In the genomic region with DNA sequence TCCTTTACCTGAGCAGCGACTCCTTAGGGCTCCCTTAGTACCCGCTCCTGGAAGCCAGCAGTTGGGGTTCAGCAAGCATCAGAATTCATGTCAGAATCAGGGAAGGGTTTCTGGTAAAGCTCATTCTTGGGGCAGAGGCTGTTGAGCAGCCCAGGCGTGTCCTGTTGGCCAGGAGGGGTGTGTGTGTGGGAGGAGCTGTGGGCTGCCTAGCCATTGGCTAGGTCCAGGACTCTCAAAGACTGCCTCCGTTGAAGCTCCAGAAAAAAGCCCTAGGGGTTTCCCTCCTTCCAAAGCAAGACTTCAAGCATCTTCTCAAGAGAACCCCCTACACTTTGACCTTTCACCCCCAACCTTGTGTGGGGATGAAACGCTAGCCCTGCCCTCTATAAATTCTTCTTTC, we compare ENCODE assay signal across 14 mouse cellular contexts. TPM values are rescaled to one million over a fixed set of nuclear protein-coding genes. Genes with fewer than 3 reads are reported as not detected.
DNase-seq lines count a peak whose midpoint lies in the region; ATAC-seq and TF ChIP-seq lines count a peak whose summit lies in the region.
"Had no signal": no experiment of that assay in that cellular context is flagged by ENCODE, and none has a peak within 500 bp of the region (broad histone marks: within the 10 kb centered on the region; RNA-seq: fewer than 3 reads in every experiment).

Gene Gjb5, minus strand, starts transcription at position 164 of the 400 bp plus-strand sequence.

- DNase-seq in intestine, embryonic 14.5 days (ENCODE audit: low spot score) = no peak
- peak; percentile 34 for DNase-seq in embryo, embryonic 11 days
- DNase-seq in lung, postnatal 0 days (ENCODE audit: low spot score) = peak; percentile 20
- no peak for DNase-seq in adrenal gland, adult (ENCODE audit: inconsistent age in 2 of 2, low spot score in 1 of 2)
- DNase-seq: cerebellum, adult 2 months had no signal

- peaks cover 8% of the 10 kb centered on the region for H3K4me1 ChIP-seq in intestine, embryonic 14.5 days (replicated peaks; ENCODE audit: control insufficient read depth, insufficient read depth, low read length)
- H3K4me1 ChIP-seq in intestine, postnatal 0 days (replicated peaks; ENCODE audit: control insufficient read depth, insufficient read depth, low read length) = no peaks in the 10 kb centered on the region
- H3K4me1 ChIP-seq in E14TG2a.4 (replicated peaks; ENCODE audit: low read depth, low read length) = peaks cover 98% of the 10 kb centered on the region
- peaks cover 4% of the 10 kb centered on the region; the same call in 1 of the 2 replicates for H3K4me1 ChIP-seq in lung, postnatal 0 days (ENCODE audit: insufficient read depth, low read depth, low read length)
- H3K4me1 ChIP-seq in midbrain, embryonic 16.5 days (ENCODE audit: control insufficient read depth, insufficient read depth, low read length) = no peaks in the 10 kb centered on the region
- H3K4me1 ChIP-seq: hindbrain, embryonic 15.5 days had no signal

- H3K9me3 ChIP-seq in intestine, embryonic 14.5 days (ENCODE audit: control insufficient read depth, low read length) = no peaks in the 10 kb centered on the region
- no peaks in the 10 kb centered on the region for H3K9me3 ChIP-seq in intestine, postnatal 0 days (ENCODE audit: control insufficient read depth)
- no peaks in the 10 kb centered on the region for H3K9me3 ChIP-seq in E14TG2a.4 (ENCODE audit: low read length)
- H3K9me3 ChIP-seq in lung, postnatal 0 days (ENCODE audit: low read length) = no peaks in the 10 kb centered on the region
- H3K9me3 ChIP-seq in midbrain, embryonic 16.5 days (replicated peaks; ENCODE audit: control insufficient read depth, low read length, poor library complexity, severe bottlenecking) = no peaks in the 10 kb centered on the region
- H3K9me3 ChIP-seq: heart, embryonic 10.5 days; hindbrain, embryonic 15.5 days; midbrain, embryonic 12.5 days had no signal

- no peak within 1 kb of the TSS for H3K4me3 ChIP-seq in intestine, embryonic 14.5 days (ENCODE audit: low read depth, low read length)
- no peak within 1 kb of the TSS for H3K4me3 ChIP-seq in intestine, postnatal 0 days (ENCODE audit: low read depth, low read length)
- peak within 1 kb of the TSS; percentile 78 for H3K4me3 ChIP-seq in E14TG2a.4 (replicated peaks; ENCODE audit: low read length)
- no peak within 1 kb of the TSS for H3K4me3 ChIP-seq in lung, postnatal 0 days (ENCODE audit: low read depth, low read length)
- H3K4me3 ChIP-seq in midbrain, embryonic 16.5 days (ENCODE audit: low read depth, low read length) = no peak within 1 kb of the TSS
- H3K4me3 ChIP-seq: erythroblast, embryonic 14.5 days; heart, embryonic 10.5 days; hindbrain, embryonic 15.5 days; midbrain, embryonic 12.5 days had no signal

- WGBS in intestine, embryonic 14.5 days = 21% methylated on average over 5 of the region's 5 CpGs
- 21% methylated on average over 5 of the region's 5 CpGs for WGBS in intestine, postnatal 0 days
- WGBS in lung, postnatal 0 days = 21% methylated on average over 5 of the region's 5 CpGs
- WGBS in midbrain, embryonic 16.5 days = 33% methylated on average over 5 of the region's 5 CpGs

- peak within 1 kb of the TSS; percentile 29 for H3K4me2 ChIP-seq in intestine, embryonic 14.5 days (ENCODE audit: low read length)
- no peak within 1 kb of the TSS for H3K4me2 ChIP-seq in intestine, postnatal 0 days (replicated peaks; ENCODE audit: low read depth)
- H3K4me2 ChIP-seq in lung, postnatal 0 days (replicated peaks; ENCODE audit: low read depth, low read length) = no peak within 1 kb of the TSS
- H3K4me2 ChIP-seq in midbrain, embryonic 16.5 days (ENCODE audit: low read length) = no peak within 1 kb of the TSS
- H3K4me2 ChIP-seq: hindbrain, embryonic 15.5 days; midbrain, embryonic 12.5 days had no signal

- H3K27ac ChIP-seq in intestine, embryonic 14.5 days (ENCODE audit: low read depth) = no peak within 1 kb of the TSS
- H3K27ac ChIP-seq in intestine, postnatal 0 days (ENCODE audit: low read depth, low read length) = no peak within 1 kb of the TSS
- no peak within 1 kb of the TSS for H3K27ac ChIP-seq in lung, postnatal 0 days (ENCODE audit: low read length)
- H3K27ac ChIP-seq in midbrain, embryonic 16.5 days (ENCODE audit: low read length) = no peak within 1 kb of the TSS
- H3K27ac ChIP-seq: hindbrain, embryonic 15.5 days; midbrain, embryonic 12.5 days had no signal

- H3K27me3 ChIP-seq in intestine, embryonic 14.5 days (replicated peaks; ENCODE audit: control insufficient read depth, insufficient read depth, low read length) = no peaks in the 10 kb centered on the region
- H3K27me3 ChIP-seq in intestine, postnatal 0 days (replicated peaks; ENCODE audit: control insufficient read depth, insufficient read depth, low read length) = no peaks in the 10 kb centered on the region
- 0 out of 2 replicates have a peak, but pooled peaks cover 3% of the 10 kb centered on the region for H3K27me3 ChIP-seq in E14TG2a.4 (ENCODE audit: insufficient read depth, low read length)
- H3K27me3 ChIP-seq in lung, postnatal 0 days (replicated peaks; ENCODE audit: insufficient read depth, low read length) = no peaks in the 10 kb centered on the region
- no peaks in the 10 kb centered on the region for H3K27me3 ChIP-seq in midbrain, embryonic 16.5 days (ENCODE audit: control insufficient read depth, insufficient read depth, low read depth, low read length)
- H3K27me3 ChIP-seq: hindbrain, embryonic 15.5 days had no signal

- peak; percentile 65; the same call in 1 of the 2 replicates for ATAC-seq in intestine, embryonic 14.5 days (replicated peaks; ENCODE audit: low FRiP score, low TSS enrichment, low read depth)
- ATAC-seq in intestine, postnatal 0 days = no peak
- ATAC-seq in lung, postnatal 0 days = no peak; the same call in 1 of the 2 replicates
- no peak for ATAC-seq in midbrain, embryonic 16.5 days
- no peak for ATAC-seq in inflammation-experienced regulatory T-cells, adult 6 months

- TF ChIP-seq CTCF in intestine, postnatal 0 days (IDR thresholded peaks at IDR 0.05; ENCODE audit: low read depth) = no peak
- no peak for TF ChIP-seq CTCF in E14TG2a.4 (conservative IDR thresholded peaks at IDR 0.05; ENCODE audit: low read length)
- no peak for TF ChIP-seq CTCF in lung, postnatal 0 days (IDR thresholded peaks at IDR 0.05)

- H3K36me3 ChIP-seq in intestine, embryonic 14.5 days (ENCODE audit: control insufficient read depth, insufficient read depth, low read length) = no peaks in the 10 kb centered on the region
- no peaks in the 10 kb centered on the region for H3K36me3 ChIP-seq in intestine, postnatal 0 days (ENCODE audit: control insufficient read depth, insufficient read depth)
- H3K36me3 ChIP-seq in E14TG2a.4 (ENCODE audit: insufficient read depth, low read length) = peaks cover 27% of the 10 kb centered on the region
- H3K36me3 ChIP-seq in lung, postnatal 0 days (ENCODE audit: insufficient read depth, low read length) = no peaks in the 10 kb centered on the region
- H3K36me3 ChIP-seq in midbrain, embryonic 16.5 days (ENCODE audit: control insufficient read depth, insufficient read depth, low read length) = no peaks in the 10 kb centered on the region
- H3K36me3 ChIP-seq: heart, embryonic 10.5 days; hindbrain, embryonic 15.5 days; midbrain, embryonic 12.5 days had no signal

- no peak for TF ChIP-seq EP300 in lung, postnatal 0 days (IDR thresholded peaks at IDR 0.05)

- H3K9ac ChIP-seq in intestine, embryonic 14.5 days (ENCODE audit: low read length) = no peak within 1 kb of the TSS
- no peak within 1 kb of the TSS for H3K9ac ChIP-seq in intestine, postnatal 0 days (ENCODE audit: low read depth, low read length)
- no peak within 1 kb of the TSS for H3K9ac ChIP-seq in lung, postnatal 0 days (replicated peaks; ENCODE audit: low read depth)
- H3K9ac ChIP-seq in midbrain, embryonic 16.5 days (ENCODE audit: low read depth, low read length) = no peak within 1 kb of the TSS
- H3K9ac ChIP-seq: hindbrain, embryonic 15.5 days; midbrain, embryonic 12.5 days had no signal

RNA-seq across cellular contexts. Expression of gene Gjb5, which starts in this region (rescaled TPM):
- 0.37 and 0.38 TPM in 2 replicates for polyA plus RNA-seq in intestine, embryonic 14.5 days (2014; fragmentation: Nextera tagmentation; extraction: Ambion mirVana)
- 1.3 and 1.6 TPM in 2 replicates for polyA plus RNA-seq in intestine, postnatal 0 days (2015; fragmentation: Nextera tagmentation; extraction: Ambion mirVana)
- 1.7 and 1.9 TPM in 2 replicates for polyA plus RNA-seq in lung, postnatal 0 days (2015; fragmentation: Nextera tagmentation; extraction: Ambion mirVana)
- polyA plus RNA-seq in midbrain, embryonic 16.5 days (2015; fragmentation: Nextera tagmentation; extraction: Ambion mirVana) = 0.18 TPM in 1 of 2 replicates, not detected in the other
- polyA plus RNA-seq in inflammation-experienced regulatory T-cells, adult 6 months (2017; shearing (Covaris generic)) = not detected
- polyA plus RNA-seq: erythroblast, embryonic 14.5 days; liver, adult 2 months had no signal

Comparison
In these comparisons a context has a peak if more than half of its experiments do, and no peak if none do; other contexts are left out.
1. Peak in ATAC-seq and H3K4me2 ChIP-seq in intestine, embryonic 14.5 days; RNA of the gene not detected or under 1 TPM.
2. DNase-seq: peak in embryo, embryonic 11 days (single experiment) and lung, postnatal 0 days (single experiment); none in intestine, embryonic 14.5 days (single experiment) and adrenal gland, adult (0 of 2).